Mouse (Mus musculus) brown adipose tissue, adult 24 weeks (tissue): ENCODE data around the gene D1Ertd622e. TPM values are rescaled to one million over a fixed set of nuclear protein-coding genes. Genes with fewer than 3 reads are reported as not detected.

Source experiments
- H3K27ac ChIP-seq: fragments of 200-500 bp; replicated peaks from 2 replicates; pipeline ENCODE4 v1.5.1; 2012; ENCODE audit warnings: low read depth, mild to moderate bottlenecking, low read length
- H3K4me1 ChIP-seq: fragments of 200-500 bp; 2 replicates; pipeline ENCODE4 v1.6.1; 2012; ENCODE audit warnings: low read length, mixed read lengths; ENCODE audit not compliant: control insufficient read depth, insufficient read depth, insufficient read length
- H3K4me3 ChIP-seq: fragments of 200-500 bp; 2 replicates; pipeline ENCODE4 v1.5.1; 2012; ENCODE audit warnings: low read depth, mild to moderate bottlenecking, low read length, moderate library complexity; ENCODE audit not compliant: insufficient read depth
- polyA plus RNA-seq: library from polyadenylated mRNA; stranded (reverse); fragments of >200 nt; gene quantifications from 2 replicates; pipeline ENCODE4 v1.2.4, GENCODE M21; 2012; ENCODE audit not compliant: missing spikeins, insufficient read depth, insufficient read length

The D1Ertd622e gene
- 4.3 and 4.9 TPM in 2 replicates for polyA plus RNA-seq

DNA sequence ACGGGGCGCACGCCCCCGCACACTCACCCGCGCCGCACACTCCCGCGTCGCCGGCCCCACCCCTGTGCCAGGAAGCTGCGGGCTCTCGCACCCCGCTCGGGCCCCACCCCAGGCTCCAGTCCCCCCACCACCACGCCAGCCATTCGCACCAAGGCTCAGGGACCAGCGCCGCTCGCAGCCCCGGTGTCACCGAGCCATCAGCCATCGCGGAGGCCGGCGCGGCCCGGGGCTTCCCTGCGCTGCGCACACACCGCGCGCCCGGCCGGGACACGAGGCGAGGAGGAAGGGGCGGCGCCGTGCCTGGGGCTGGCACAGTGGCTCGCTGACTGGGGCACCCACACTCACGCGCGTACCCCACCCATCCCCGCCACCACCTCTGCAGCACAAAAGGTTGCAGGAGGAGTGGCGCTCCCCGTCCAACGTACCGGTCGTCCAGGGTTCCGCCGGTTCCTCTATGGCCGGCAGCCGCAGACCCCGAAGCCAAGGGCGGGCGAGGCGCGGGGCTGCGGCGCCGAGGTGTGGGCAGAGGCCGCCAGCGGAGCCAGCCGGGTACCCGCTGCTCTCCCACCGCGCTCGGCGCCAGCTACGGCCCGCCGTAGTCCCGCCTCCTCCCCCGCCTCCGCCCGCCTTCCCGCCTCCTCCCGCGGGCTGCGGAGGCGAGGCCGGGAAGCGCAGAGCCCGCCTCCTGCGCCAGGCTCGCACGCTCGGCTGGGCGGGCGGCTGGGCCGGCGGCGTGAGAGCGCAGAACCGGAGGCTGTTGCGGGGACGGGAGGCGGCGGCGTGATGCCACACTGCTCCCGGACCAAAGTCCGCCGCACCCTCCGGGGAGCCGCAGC lies at the start of gene D1Ertd622e:
TSS of gene D1Ertd622e (minus strand) at position 669 of the 836 bp plus-strand sequence.
- H3K27ac ChIP-seq: peak within 1 kb of the TSS; percentile 83
- no peaks in the 10 kb centered on the region; the same call in 1 of the 2 replicates for H3K4me1 ChIP-seq
- peak within 1 kb of the TSS; percentile 99 for H3K4me3 ChIP-seq

DNA sequence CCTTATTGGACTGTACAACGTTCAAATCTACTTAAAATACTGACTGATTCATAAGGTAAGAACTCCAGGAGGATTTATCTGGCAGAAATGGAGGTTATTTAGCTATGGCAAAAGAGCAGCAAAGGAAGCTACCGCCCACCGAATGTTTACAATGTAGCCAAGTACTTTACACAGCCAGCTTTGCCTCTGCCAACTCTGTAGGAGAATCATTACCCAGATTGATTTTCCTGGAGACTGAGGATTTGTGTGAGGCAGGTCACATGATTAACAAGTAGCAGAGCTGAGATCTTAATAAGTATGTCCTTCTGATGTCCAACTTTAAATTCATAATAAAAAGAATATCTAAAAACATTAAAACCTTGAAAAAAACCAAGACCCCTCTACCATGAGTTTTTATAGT lies 48.6 kb upstream of the D1Ertd622e start:
- H3K4me1 ChIP-seq: no peaks in the 10 kb centered on the region
- H3K27ac ChIP-seq: no peak overlapping the region
- no peak overlapping the region for H3K4me3 ChIP-seq

DNA sequence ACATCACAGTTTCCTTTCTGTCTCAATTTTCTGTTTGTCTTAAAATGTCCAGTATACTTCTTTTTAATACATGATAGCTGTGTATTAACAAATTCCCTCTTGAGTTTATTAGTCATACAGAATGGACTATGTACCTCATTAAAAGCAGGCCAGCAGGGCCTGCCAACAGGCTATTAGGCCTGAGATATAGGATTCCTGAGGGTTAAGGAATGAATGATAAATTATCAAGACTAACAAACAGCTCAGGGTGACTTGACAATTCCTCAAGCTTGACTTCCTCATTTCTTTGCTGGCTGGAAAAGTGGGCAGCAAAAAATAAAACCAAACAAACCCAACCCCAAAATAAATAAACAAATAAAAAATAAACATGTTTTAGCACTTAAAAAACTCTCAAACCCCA lies 43.5 kb upstream of the D1Ertd622e start:
- H3K4me3 ChIP-seq: no peak overlapping the region
- H3K4me1 ChIP-seq: no peaks in the 10 kb centered on the region
- no peak overlapping the region for H3K27ac ChIP-seq

DNA sequence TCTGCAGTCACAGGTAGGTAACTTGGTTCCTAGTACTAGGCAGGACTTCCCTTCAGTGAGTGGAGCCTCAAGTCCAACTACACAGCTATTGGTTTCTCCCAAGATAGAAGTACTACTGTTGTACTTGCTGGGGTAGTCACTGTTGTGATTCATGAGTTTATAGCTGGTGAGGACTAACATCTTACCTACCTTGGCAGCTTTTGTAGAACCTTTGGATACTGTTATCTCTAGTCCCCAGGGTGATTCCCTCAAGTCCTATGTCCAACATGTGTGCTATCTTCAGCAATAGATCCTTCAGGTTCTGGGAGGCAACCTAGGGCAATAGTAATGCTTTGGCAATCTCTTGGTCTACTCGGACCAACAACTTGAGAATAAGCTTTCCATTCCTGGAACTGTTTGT lies 42.8 kb upstream of the D1Ertd622e start:
- no peaks in the 10 kb centered on the region for H3K4me1 ChIP-seq
- H3K4me3 ChIP-seq: no peak overlapping the region
- H3K27ac ChIP-seq: no peak overlapping the region

DNA sequence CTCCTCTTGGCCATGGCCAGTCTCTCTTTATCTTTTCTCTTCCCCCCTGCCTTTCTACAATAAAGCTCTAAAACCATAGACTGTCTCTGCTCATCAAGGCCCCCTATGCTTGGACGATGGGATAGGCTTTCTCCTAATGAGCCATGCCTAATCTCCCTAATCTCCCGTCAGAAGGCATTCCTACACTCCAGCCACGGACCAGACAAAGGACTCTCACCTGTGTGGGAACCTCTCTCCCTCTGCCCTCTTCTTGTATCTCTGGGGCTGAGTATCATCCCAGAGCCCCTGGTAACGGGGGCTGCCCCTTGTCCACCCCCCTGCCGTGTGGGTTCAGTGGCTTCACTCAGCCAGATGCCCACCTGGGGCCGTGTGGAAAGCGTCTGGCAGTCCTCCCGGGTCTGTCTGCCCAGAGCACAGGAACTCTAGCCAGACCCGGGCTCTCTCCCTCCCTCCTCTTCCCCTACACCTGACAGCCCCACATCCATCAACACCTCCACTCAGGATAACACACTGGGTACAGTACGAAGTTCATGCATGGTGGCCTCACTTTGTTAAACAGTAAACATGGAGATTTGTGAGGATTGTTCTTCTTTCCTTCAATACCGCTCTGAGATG lies 37.2 kb upstream of the D1Ertd622e start:
- H3K4me1 ChIP-seq: no peaks in the 10 kb centered on the region
- no peak overlapping the region for H3K27ac ChIP-seq
- H3K4me3 ChIP-seq: no peak overlapping the region

DNA sequence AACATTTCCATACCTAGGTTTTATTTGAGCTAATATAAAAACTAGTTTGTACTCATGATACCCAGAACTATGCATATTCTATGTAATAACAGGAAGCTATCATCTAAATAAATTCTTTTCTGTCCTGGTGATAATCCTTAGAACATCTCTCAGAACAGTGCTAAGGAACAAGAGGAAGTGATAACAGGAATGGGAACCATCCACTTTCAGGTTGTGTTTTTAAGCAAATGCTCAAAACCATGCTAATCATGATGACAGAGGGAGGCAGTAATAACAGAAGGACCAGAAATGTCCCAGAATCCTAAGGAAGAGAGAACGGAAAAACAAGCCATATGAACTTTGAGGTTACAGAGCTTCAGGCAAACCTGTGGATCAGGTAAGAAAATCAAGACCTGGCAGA lies 35.4 kb upstream of the D1Ertd622e start:
- no peak overlapping the region for H3K27ac ChIP-seq
- no peaks in the 10 kb centered on the region for H3K4me1 ChIP-seq
- H3K4me3 ChIP-seq: no peak overlapping the region

DNA sequence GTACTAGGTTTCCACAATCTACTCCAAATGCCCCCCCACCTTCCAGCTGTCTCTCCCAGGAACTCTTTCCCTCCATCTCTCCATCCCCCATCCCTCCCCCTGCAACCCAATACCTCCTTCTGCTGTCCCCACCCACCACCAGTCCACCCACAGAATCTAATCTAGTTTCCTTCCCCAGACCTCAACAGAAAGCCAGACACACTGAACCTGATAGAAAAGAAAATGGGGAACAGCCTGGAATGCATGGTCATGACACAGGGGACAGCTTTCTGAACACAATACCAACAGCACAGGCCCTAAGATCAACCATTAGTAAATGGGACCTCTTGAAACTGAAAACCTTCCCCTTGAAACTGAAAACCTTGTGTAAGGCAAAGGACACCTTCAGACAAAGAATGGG lies 32.0 kb upstream of the D1Ertd622e start:
- Histone ChIP-seq H3K4me3 (no peak overlapping the region), H3K27ac (no peak overlapping the region), H3K4me1 (no peaks in the 10 kb centered on the region)

DNA sequence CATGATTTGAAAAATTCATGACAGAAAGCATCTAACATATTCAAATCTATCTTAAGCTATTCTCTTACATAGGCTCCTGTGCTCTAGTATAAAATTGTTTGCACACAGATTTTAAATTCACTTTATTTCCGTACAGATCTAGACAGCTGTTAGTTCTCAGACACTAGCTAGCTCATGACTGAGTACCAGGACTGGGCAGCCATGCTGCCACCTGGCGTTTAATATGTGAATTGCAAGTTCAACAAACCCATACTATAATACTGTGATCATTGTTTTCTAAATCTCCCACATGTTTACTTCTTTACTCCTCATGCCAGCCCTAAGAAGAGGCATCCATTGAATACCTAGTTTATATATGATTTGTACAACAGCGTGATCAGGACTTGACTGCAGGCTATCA lies 26.9 kb upstream of the D1Ertd622e start:
- no peak overlapping the region for H3K27ac ChIP-seq
- no peak overlapping the region for H3K4me3 ChIP-seq
- H3K4me1 ChIP-seq: no peaks in the 10 kb centered on the region

DNA sequence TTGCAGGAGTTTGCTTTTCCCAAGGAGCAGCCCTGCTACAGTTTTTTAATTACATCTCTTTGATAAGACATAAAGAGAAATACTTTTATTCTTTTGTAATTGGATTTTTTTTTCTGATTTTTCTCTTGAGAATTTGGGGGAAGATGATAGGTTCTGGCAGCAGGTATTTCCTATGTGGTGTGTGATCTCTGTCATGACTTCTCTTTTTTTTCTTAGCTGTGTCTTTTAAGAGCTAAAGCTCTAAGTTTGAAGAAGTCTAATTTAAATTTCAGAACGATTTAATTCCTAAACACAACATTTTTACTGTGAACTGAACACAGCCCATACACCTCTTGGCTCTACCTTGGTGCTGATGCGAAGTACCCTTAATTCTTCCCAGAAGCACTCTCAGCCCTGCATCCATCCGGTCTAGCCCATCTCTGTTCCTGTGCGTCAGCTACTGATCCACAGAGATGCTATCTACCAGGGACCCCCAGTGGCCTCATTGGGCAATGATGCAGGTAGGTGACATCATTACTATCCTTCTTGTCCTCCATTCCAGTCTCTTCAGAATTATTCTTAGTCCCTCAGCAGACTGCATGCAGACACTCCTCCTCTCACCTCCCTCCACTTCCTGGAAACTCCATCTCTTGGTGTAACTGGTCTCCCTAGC lies 14.8 kb upstream of the D1Ertd622e start:
- Histone ChIP-seq H3K4me1 (no peaks in the 10 kb centered on the region), H3K4me3 (no peak overlapping the region), H3K27ac (no peak overlapping the region)

DNA sequence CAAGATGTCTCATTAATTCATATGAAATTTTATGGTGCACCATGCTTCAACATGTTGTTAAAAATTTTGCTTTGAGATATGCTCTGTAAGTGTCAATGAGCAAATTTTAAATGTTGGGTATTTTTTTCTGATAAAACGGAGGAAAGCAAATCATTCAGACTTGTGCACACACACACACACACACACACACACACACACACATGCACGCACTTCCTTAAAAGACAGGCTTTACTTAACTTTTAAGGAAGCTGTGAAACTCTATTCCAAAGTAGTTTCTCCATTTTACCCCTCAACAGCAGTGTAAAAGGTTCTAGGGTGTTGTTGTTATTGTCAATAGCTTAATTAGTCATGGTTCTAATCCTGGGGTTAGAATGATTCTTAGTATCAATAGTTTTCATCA lies 14.2 kb upstream of the D1Ertd622e start:
- no peaks in the 10 kb centered on the region for H3K4me1 ChIP-seq
- no peak overlapping the region for H3K27ac ChIP-seq
- H3K4me3 ChIP-seq: no peak overlapping the region

DNA sequence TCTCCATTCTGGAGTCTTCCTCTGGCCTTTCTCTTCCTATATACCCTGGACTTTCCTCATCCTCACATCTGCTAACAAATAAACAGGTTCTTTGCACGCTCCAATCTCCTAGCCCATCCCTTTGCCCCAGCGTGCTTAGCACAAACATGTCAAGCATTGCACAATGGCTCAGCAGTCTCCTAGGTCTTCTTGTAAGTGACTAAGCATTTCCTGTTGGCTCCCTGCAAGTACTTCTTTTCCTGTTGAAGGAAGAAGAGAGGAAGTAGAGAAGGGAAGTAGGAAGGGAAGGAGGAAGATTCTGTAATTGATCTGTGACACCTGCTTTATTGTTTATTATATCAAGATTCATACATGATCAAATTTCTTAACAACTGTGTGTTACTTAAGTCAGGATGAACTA lies 11.0 kb upstream of the D1Ertd622e start:
- Histone ChIP-seq H3K4me1 (no peaks in the 10 kb centered on the region), H3K4me3 (no peak overlapping the region), H3K27ac (no peak overlapping the region)

DNA sequence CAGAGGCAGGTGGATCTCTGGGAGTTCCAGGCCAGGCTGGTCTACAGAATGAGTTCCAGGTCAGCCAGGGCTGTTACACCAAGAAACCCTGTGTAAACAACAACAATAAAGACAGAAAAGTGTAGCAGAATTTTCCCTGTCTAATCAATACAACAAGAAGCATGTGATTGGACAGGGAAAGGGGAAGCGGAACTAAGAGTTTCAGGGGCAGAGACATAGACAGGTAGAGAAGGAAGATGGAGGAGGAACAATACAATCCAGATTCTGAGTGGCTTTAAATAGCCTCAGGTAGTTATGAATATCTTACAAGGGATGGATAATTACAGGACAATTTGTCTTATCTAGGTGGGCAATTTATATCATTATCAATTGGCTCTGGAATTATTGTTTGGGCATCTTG lies 5.4 kb upstream of the D1Ertd622e start:
- H3K27ac ChIP-seq: no peak overlapping the region
- H3K4me1 ChIP-seq: no peaks in the 10 kb centered on the region
- H3K4me3 ChIP-seq: no peak overlapping the region

DNA sequence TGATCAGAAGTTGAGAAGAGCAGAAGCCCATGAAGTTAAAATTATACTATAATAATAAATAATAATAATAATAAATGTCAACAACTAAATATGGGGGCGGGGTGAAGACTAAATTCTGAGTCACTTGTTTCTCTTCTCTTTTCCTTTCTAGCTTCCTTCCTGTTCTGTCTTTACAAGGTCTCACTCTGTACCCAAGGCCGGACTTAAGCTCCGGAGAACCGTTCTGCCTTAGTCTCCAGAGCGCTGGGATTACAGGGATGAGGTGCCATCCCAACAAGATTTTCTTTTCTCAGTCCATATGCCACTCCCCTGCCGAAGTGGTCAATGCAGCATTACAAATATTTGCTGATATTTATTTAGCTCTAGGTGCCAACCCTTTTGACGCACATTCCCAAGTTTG lies 450 bp upstream of the D1Ertd622e start:
- Histone ChIP-seq H3K4me1 (no peaks in the 10 kb centered on the region; the same call in 1 of the 2 replicates), H3K4me3 (peak overlapping the region; percentile 99), H3K27ac (peak overlapping the region; percentile 83)

DNA sequence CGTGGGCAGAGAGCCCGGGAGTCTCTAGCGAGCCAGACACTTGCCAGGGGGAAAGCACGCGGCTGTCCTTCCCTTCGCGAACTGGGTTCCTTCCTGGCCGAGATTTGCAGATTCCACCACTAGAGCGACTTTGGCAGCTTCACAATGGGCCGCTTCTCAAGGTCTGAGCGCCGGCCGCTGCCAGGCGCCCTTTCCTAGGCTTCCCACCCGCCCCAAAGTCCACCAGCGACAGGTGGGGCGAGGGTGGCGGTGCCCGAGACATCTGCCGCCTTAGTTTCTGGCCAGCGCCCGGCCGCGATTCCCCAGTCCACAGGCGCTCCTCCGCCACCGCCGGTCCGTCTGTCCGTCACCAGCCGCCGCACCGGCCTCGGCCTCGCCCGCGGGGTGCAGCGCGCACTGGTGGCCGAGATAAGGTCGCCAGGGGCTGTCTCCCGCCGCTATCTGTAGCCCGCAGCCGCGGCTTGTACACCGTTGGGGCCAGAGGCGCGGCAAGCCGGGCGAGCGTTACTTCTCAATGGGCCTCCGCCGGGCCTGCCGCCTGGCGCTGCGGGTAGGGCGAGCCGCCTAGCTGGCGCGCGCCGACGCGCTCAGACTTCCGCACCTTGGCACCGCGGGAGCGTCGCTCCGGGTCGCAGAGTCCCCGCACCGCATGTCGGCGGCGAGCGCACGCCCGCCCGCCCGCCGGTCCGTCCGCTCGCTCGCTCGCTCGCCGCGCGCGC lies 1.0 kb downstream of the D1Ertd622e start:
- Histone ChIP-seq H3K4me1 (no peaks in the 10 kb centered on the region; the same call in 1 of the 2 replicates), H3K27ac (peak overlapping the region; percentile 25; the same call in 1 of the 2 replicates), H3K4me3 (peak overlapping the region; percentile 99)

DNA sequence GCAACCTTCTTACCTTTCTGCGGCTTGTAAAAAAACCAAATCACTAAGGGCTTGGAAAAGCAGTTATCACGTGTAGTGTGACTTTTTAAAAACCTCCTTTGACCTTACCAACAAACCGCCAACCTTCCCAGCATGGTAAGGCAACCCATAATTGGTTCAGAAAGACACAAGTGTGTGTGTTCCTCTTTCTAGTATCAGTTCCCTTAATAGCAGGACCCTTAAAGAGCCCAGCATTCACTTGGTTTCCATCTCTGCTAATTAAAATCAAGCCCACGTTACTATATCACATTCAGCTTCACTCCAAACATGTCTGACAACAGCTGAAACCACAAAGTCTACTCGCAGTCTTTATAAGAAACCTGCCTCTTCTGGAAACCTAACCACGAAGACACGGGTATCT lies 2.5 kb downstream of the D1Ertd622e start:
- Histone ChIP-seq H3K4me3 (0 out of 2 replicates have a peak overlapping the region, but pooled peaks have one; percentile 11), H3K4me1 (no peaks in the 10 kb centered on the region; the same call in 1 of the 2 replicates), H3K27ac (no peak overlapping the region)
